Mouse (Mus musculus) gastrocnemius, adult 8-10 months (tissue): Measurements from ENCODE around the gene Ppp1r16b. TPM values are rescaled to one million over a fixed set of nuclear protein-coding genes. Genes with fewer than 3 reads are reported as not detected.

Experiments
- microRNA-seq: library from miRNA; unstranded; fragments of <30 nt; microRNA quantifications from one replicate; pipeline ENCODE4 v1.2.0, GENCODE M21; 2022
- total RNA-seq, 4 experiments: library from RNA; stranded (reverse); gene quantifications; 2 replicates each; pipeline ENCODE4 v1.2.4; 2022

Gene Ppp1r16b
- total RNA-seq, 4 experiments from 2014 or later, result 2.4 to 3.0 (median 2.7) TPM

Small RNAs within 50 kb of the gene (microRNA-seq; reads per million reads assigned to microRNA genes)
- gene Gm26141, result not detected
- not detected for gene Mir3474

Other genes with a start within 250 kb of the Ppp1r16b start
- gene Adig, start 162.8 kb upstream of the Ppp1r16b start, total RNA-seq, result 1 to 10 TPM in 3 of 4 experiments, under 1 TPM in 1; 0.70 to 7.2 (median 6.0) TPM
- not detected for gene Arhgap40, start 152.6 kb upstream of the Ppp1r16b start, total RNA-seq
- not detected for gene Slc32a1, start 54.6 kb upstream of the Ppp1r16b start, total RNA-seq
- gene Actr5, start 40.5 kb upstream of the Ppp1r16b start, total RNA-seq, result 1 to 10 TPM; 2.3 to 3.8 (median 3.2) TPM
- 1 to 10 TPM in 3 of 4 experiments, under 1 TPM in 1; 0.94 to 4.2 (median 2.6) TPM for gene Fam83d, start 102.7 kb downstream of the Ppp1r16b start, total RNA-seq
- gene Dhx35, start 129.4 kb downstream of the Ppp1r16b start, total RNA-seq, result 10 to 100 TPM in 2 of 4 experiments, 1 to 10 TPM in 2; 6.8 to 13.9 (median 8.7) TPM